Mouse (Mus musculus) frontal cortex, postnatal 14 days (tissue): ENCODE data around the gene Tns1.
"Not testable (repeated sequence)": the region's sequence is repeated elsewhere in the genome, so short reads cannot be mapped to it uniquely, and the experiment has no call there.

Source experiments
- DNase-seq, 2 experiments: peaks; one replicate each; pipeline ENCODE4 v3.0.0; 2022; ENCODE audit warnings: low spot score in 2 of 2

The Tns1 gene

DNA sequence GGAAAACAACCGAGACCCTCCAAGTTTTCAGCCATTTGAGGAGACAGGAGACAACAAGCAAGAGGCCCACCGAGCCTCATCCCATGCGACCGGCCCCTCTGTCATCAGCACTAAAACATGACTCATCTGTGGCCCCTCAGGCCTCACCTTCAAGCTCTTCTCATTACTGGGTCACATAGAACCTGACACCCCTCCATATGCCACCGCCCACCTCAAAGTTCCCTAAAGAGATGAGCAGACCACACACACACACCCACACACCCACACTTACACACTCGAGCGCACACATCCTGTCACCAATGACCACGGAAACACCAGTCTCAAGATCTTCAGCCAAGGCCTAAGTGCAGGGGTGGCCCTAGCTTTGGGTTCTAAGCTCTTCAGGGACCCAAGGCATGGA lies 213.5 kb downstream of the Tns1 start:
- DNase-seq, result peak; percentile 2 to 3

DNA sequence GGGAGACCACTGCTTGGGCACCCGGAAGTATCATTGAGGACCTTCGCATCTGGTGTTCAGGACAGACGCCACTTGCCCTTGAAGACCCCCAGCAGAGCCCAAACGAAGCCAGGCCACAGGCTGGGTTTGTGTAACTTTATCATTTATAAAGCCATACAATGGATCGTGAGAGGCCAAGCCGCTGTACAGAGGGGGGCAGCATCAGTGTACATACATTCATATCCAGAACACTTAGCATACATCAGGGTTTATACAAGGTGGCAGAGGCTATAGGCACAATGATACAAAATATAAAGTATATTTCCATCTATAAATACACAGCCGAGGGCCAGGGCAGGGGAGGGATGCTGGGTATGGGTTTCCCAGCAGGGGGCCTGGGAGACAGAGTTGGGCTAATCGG lies 214.1 kb downstream of the Tns1 start:
- peak; percentile 0 to 2 for DNase-seq

DNA sequence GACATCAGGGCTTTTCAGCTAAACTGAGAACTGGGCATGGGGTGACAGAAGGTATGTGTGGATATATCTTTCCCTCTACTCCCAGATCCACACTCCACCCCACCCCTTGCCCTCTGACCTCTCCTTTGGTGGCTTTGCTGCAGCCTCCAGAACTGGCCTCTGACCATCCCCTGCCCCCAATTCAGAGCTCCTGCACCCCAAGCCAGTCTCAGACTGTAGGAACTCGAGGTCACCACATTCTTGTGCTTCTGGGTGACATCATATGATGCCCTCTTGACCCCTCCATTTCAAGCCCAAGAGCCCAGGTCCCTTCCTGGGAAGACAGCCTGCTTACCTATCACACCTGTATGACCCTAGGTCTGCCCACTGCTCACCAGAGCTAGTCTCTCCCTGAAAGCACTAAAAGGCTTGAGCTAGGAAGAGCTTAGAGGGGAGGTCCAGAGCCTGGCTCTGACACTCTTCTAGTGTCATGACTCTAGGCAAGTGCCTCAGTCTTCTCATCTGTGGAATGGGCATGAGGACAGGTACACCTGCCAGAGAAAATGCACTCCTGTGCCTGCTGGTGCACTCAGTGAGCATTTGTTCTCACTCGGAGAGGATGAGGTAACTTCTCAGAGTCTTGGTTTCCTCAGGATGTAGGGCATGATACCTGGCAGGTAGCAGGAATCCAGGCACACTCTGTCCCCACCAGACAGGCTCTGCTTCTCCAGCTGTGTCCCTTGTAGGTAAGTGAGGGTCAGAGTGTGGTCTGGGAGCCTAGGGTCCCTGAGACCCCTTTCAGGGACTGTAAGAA lies 214.9 kb downstream of the Tns1 start:
- DNase-seq, result peak in 1 of 2 experiments; percentile 2

DNA sequence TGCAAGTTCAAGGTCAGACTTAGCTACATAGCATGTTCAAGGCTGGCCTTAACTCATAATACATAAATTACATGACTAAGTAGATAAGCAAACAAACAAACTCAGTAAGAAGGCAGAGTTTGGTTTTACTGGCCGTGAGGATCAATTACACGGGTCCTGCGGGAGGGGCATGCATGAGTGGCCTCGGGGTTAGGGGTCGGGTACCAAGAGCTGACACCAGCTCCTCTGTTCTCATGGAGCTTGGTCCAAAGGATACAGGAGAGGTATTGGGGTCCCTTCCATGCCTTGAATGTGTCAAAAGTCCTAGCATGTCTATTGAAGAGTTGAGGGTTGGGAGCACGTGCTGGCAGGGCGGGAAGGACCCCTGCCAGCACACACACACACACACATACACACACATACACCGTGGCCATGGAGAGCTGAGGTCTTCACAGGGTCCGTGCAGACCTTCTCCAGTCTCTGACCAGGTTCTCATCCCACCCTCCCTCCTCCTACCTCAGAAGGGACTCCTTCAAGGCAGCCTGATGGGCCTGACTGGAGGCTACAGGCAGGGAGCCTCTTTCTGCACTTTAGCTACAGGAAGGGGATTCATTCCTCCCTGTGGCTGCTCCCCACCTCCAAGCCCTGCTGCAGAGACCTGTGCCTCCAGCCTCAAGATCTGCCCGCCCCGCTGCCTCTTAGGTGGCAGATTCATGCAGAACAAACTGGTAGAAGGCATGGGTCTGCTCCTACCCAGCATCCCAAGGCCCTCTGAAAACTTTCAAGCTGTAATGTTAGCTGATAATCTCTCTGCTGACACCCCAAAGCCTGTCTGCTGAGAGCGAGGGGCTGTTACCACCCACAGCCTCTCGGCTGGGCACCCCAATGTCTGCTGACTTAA lies 215.9 kb downstream of the Tns1 start:
- no peak for DNase-seq

DNA sequence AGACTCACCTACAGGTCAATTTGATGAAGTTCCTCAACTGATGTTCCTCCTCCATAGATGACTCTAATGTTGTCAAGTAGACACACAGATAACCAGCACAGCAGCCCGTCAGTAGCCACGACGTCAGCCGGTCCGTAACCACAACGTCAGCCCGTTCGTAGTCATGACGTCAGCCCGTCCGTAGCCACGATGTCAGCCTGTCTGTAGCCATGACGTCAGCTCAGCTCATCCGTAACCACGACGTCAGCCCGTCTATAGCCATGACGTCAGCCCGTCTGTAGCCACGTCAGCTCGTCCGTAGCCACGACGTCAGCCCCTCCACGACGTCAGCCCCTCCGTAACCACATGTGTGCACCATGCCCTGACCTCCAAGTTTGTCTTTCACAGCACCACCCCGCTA lies 217.1 kb downstream of the Tns1 start:
- no peak for DNase-seq

DNA sequence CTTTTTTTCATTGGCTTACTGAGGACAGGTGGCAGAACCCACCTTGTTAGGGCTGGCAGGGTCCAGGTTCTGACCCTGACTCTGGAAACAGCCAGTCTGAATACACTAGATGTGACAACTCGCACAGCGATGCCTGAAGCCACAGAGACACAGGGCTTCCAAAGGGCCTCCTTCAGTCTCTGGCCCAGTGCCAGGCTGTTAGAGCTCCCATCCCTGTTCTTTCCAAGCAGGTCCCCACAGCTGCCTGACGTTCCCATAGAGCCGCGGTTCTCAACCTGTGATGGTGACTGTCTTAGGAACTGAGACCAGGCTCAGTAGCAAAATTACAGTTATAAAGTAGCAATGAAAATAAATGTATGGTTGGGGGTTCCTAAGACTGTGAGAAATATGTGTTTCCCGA lies 217.9 kb downstream of the Tns1 start:
- DNase-seq, result no peak

DNA sequence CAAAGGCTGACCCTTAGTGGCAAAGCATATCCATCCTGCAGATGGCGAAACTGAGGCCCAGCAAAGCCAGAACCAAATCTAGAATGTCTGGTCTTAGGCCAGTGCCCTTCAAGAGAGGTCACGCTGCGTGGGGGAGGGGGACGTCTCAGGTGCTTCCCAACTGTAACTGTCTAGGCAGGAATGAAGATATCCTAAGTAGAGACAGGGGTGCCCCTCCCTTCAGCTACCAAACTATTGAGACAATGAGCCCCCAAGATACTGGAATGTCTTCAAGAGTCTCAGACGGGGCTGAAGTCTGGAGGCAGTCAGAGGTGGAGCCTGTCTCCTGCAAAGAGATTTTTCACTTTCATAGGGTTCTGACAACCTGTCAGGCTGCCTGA lies 218.4 kb downstream of the Tns1 start:
- no peak for DNase-seq

DNA sequence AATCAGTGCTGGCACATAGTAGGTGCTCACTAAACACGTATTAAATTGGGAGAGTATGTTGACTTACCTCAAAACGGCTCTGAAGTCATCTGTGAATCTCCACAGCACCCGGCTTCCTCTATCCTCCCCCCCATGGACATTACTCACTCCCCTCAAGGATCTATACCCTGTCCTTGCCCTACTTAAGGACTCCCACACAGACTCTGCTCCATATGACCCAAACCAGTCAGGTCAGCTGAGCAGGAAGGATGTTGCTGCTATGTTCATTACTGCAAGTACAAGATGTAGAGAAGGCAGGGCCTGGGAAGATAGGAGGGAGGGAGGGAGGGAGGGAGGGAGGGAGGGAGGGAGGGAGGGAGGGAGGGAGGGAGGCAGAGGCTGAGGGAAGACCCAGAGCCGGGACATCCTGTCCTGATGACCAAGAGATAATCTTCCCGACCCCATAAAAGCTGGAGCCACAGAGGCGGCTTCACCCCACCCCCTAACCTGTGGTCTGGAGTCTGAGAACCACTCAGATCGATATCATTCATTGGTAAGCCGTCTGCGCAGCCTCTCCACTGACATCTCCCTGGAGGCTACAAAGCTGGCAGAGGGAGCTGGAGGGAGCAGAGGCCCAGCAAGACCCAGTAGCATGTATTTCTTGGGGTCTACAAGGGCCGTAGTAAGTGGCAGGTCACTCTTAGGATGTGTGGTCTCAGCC lies 219.0 kb downstream of the Tns1 start:
- no peak for DNase-seq

DNA sequence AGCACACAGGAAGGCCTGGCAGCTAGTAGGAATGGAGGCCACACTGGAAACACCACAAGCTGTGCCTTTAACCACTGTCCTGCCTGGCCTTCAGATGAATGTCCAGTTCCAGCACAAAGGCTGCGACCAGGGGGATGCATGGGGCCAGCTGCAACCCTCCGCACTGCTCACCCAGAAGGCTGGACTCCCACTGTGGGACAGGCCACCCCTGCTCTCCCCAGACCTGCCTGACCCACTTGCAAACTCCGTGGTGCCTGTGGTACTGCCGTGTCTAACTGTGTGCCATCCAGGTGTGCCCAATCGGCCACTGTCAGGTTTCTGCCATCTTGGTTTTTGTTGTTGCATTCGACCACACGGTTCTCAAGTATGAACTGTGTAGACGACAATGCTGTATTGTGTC lies 219.6 kb downstream of the Tns1 start:
- no peak for DNase-seq

DNA sequence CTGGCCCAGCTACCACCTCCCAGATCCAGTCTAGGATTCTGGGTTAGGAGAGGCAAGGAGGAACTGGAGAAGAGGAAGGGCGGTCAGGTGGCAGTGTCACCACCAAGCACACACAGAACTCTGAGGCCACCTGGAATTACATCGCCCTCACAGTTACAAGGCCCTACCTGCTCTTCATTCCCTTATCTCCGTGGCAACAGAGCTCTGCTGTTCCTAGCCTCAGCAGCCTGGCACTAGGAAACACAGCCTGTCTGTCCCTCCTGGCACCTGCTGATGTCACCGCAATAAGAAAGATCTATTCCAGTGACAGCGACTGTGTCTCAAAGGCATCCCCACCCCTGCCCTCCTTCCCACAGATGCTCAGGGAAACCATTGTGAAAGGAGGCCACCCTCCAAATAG lies 221.2 kb downstream of the Tns1 start:
- no peak for DNase-seq

DNA sequence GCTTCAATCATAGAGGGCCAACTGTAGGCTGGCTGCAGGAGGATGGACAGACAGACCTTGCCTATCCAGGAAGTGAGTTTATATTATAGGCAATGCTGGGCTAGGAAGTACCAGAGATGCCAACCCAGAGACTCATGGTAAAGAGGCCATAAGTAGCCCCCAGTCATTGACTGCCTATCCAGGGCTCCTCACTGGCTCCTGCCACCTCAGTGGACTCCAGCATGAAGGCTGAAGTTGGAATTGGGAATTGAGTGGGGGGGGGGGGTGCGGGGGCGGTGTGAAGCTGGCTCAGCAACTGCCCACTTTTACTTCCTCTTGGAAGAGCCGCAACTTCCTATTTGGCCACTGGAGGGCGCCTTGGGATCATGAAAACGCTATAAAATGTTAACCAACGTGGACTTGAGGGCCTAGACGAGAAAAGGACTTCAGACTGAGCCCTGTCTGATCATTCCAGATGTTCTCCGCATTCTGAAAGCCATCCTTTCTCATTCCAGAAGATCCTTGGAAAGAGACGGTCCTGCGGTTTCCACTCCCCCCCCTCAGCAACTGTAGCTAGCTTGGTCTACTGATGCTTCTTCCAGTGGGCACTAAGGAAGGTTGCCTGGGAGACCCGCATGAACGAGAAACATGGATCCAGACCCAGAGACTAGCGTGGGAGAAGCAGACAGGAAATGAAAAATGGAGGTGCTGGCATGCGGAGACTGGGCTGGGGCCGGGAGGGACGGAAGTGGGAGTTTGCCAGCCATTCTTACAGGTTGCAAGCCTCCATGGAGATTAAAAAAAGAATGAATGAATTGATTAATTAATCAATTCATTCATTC lies 221.9 kb downstream of the Tns1 start:
- DNase-seq, result peak in 1 of 2 experiments; percentile 74

DNA sequence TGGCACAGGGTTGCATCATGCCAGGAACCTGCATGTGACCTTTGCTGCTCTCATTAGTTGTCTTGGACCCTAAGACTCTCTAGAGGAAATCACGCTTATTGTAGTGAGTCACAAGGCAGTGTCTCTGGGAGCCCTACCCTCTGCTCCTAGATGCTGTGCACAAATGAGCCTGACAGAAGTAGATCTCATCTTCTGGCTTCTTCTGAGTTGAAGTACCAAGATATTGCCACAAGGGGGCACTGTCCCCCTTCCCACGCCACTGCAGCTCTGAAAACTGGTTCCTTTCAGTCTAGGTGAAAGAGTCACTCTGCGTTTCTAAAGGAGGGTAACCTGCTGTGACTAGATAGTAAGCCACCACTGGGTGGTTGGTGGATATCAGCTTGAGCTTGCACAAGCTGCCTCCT lies 222.8 kb downstream of the Tns1 start:
- DNase-seq, result peak in 1 of 2 experiments; percentile 82

DNA sequence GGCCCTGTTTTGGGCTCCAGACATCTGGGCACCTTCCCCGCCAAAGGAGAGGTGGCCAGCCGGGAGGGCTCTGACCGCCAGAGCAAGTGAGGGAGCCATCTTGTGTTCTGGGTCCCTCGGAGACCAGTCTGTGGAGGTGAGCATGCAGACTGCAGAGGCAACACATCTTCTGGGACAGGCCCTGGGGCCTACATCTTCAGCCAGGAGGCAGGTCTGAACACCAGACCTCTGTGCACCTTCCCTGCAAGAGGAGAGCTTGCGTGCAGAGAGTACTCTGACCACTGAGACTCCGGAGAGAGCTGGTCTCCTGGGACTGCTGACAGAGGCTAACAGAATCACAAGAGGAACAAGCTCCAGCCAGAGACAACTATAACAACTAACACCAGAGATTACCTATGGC lies 228.8 kb downstream of the Tns1 start:
- not testable (repeated sequence) for DNase-seq

DNA sequence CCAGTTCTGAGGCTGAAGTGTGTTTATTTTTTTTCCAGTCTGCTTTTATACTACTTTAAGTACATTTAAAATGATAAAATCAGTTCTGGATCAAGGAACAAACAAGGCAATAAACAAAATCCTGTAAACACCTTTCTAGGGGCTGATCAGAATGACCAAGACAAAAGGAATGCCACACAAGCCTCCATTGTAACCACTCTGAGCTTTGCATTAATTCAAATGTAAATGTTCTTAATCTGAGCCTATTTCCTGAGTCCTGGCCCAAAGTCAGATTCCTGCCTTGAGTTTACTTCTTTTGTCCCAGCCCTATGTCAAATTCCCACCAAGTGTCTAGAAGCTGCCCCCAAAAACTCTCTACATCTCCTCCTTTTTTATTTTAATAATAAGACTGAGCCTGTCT lies 243.5 kb downstream of the Tns1 start:
- no peak for DNase-seq

DNA sequence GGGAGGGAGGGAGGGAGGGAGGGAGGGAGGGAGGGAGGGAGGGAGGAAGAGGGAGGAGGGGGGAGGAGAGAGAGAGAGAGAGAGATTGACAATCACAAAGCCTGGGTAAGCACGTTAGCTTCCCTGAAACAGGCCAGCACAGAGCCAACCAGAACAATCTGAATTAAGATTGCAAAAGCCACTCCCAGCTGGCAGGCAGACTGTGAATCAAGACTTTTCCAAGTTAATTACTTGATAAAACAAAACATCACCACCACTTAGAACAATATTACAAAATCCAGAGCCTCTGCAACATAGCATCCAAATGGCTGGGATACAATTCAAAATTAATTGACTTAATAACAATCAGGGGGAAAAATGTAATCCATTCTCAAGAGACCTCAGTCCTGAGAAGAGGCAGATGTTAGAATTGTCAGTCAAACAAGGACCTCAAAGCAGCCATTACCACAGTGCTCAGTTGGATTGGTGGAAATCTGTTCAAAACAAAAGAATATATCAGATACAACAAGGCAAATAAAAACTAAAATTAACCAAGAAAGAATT lies 248.5 kb downstream of the Tns1 start:
- no peak for DNase-seq

DNA sequence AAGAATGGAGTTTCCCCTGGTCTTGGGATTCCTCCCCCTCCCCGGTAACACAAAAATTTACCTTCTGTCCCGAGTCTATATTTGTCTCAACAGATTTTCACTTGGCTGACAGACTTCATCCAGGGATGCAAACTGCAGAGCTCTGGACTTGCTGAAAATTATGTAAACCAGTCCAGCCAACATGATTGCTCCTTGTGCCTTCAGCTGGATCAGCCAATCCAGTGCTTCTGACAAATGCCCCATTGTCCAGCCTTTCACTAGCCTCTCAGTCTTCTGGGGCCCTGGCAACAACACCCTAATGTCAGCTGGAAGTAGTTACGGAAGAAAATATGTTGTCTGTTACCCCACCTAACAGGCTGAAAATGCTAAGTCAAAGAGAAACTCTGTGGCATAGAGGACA lies 259.9 kb downstream of the Tns1 start:
- no peak for DNase-seq

DNA sequence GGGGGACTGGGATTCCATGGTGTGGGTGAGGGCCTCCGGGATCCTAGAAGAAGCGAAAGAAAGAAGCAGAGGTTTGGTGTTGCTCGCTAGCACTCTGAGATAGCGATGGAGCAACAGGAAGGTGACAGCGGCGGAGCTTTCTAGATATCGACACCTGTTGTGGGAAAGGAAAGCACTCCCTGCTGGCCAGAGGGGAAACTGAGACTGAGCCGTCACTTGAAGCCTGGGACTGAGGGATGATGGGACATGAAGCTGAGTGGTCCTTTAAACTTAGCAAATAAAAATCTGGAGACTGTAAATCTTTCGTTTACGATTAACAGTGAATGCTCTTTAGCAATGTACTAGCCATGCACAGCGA lies 261.2 kb downstream of the Tns1 start:
- no peak for DNase-seq

DNA sequence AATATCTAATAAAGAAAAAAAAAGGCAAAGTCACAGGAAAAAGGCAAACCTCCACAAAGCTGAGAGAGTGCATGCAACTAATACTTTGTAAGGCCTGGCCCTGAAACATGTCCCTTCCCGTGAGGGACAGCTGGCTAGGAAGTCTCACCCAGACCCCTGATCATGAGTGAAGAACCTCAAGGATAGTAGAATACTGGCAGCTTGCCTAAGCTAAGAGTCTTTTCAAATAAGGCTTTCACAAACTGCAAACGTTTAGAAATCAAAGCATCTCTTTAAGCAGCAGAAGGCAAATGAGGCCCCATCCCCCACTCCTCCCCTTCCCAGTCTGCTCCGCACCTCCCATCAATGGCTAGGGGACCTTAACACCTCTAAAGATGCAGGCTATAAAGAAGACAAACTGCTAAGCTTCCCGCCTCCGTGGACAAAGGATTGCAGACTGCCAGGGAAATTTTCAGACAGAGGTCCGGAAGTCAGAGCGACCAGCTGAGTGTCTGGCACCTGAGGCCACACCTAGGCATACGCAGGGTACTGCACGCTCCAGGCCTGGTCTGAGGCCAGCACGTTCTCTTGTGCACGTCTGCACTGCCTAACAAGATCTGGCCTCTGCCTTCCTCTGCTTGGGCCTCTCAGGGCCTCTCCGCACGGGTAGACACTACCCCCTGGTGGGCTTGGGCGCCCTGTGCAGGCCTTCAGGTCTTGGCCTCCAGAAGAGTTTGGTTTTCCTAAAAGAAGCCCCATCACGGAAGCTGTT lies 261.8 kb downstream of the Tns1 start:
- peak in 1 of 2 experiments; percentile 29 for DNase-seq

DNA sequence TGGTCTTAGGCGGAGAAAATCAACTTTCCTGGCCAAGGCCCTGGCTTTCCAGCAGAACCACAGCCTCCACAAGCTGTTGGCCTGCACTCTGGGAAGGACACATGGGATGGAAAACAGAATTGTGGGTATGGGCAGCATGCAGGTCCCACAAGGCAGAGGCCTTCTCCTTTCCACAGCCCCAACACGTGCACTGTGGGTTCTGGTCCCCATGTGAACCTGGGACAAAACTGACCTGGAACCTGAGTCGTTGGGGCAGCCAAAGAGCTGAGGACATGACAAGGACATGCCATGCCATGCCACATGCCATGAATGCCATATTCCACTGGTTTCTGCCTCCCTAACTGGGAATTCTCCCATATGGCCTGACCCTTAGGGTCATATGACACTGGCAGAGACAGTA lies 263.8 kb downstream of the Tns1 start:
- no peak for DNase-seq
